Mouse (Mus musculus): ENCODE results near the gene Slc25a33. TPM values are rescaled to one million over a fixed set of nuclear protein-coding genes. Genes with fewer than 3 reads are reported as not detected.

The Slc25a33 gene
- polyA plus RNA-seq, 1 experiment from 2014 or later, result 18.4 TPM

DNA sequence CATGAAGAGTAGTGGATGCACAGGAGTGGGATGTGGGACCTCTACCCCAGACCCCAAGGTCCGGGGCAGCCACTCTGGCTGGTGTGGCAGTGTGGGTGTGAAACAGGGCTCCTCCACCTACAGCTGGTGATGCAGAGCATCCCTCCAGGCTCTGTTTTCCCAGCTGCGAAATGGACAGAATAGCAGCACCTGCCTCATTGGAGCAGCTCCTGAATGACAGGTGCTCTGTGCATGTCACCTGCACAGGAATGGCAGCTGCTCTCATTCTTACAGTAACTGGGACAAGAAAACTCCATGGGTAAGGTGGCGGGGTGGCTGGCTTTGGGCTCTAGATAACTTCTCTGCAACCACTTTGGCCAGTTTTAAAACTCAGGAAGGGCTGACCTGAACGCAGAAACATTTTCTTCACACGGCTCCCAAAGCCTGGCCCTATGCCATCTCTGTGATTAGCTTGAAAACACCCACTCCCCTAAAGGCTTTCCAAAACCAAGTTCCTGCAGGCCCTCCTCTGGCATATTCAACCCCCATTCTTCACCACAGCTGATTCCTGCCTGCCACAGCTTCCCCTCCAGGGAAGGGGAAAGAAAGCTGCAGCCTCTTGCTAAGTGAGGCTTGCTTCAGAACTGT, 38.3 kb downstream of the Slc25a33 start:
- H3K9me3 ChIP-seq (replicated peaks; ENCODE audit: control insufficient read depth, low read length), result no peaks in the 10 kb centered on the region
- no peak overlapping the region for H3K4me3 ChIP-seq (ENCODE audit: low read depth, low read length)
- peaks cover 5% of the 10 kb centered on the region for H3K36me3 ChIP-seq (replicated peaks; ENCODE audit: control insufficient read depth, insufficient read depth, low read depth, low read length)
- no peak overlapping the region for H3K4me2 ChIP-seq (ENCODE audit: low read depth, low read length)
- peaks cover 4% of the 10 kb centered on the region for H3K4me1 ChIP-seq (ENCODE audit: control insufficient read depth, insufficient read depth, low read length)
- DNase-seq (ENCODE audit: low spot score) (no peak), ATAC-seq (replicated peaks; ENCODE audit: insufficient number of reproducible peaks, low FRiP score, low TSS enrichment, low read depth) (no peak)
- WGBS, result 86% methylated on average over 5 of the region's 5 CpGs
- H3K27ac ChIP-seq (replicated peaks; ENCODE audit: low read depth, low read length), result no peak overlapping the region
- no peaks in the 10 kb centered on the region for H3K27me3 ChIP-seq (ENCODE audit: control insufficient read depth, insufficient read depth, low read length)
- H3K9ac ChIP-seq (replicated peaks; ENCODE audit: low read length), result no peak overlapping the region

DNA sequence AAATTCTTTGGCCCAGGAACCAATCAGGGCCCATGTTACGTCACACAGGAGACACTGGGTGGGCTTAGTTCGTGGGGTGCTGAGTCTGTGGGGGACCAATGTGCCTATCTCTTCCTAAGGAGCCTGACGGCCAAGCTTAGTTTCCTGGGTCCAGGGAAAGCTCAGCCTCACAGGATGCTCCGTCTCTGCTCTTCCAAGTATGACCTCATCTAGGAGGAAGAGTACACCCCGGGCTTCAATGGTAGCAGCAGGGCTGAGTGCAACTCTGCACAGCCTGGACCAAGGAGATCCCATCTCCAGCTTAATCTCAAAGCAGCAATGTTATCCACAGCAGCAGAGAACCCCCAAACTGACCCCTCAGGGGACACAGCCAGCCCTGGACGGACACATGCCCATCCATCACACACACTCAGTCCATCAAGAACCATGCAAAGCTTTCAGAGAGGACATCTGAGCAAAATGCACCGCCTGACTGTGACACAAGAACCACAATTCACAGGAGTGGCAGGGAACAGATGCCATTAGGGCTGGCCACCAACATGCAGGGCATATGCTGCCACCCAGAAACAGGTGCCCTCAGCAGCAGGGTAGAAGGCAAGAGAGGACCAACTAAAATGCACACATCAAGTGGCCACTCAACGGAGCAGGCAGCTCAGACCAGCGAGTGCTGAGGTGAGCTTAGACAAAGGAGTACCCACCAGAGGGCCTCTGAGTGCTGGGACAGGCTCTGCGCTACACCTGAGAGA, 39.2 kb downstream of the Slc25a33 start:
- no peaks in the 10 kb centered on the region for H3K27me3 ChIP-seq (ENCODE audit: control insufficient read depth, insufficient read depth, low read length)
- H3K36me3 ChIP-seq (replicated peaks; ENCODE audit: control insufficient read depth, insufficient read depth, low read depth, low read length), result peaks cover 8% of the 10 kb centered on the region
- no peak overlapping the region for H3K4me3 ChIP-seq (ENCODE audit: low read depth, low read length)
- no peak overlapping the region for H3K27ac ChIP-seq (replicated peaks; ENCODE audit: low read depth, low read length)
- DNase-seq (ENCODE audit: low spot score), result no peak
- no peak overlapping the region for H3K9ac ChIP-seq (replicated peaks; ENCODE audit: low read length)
- H3K4me1 ChIP-seq (ENCODE audit: control insufficient read depth, insufficient read depth, low read length), result peaks cover 4% of the 10 kb centered on the region
- H3K4me2 ChIP-seq (ENCODE audit: low read depth, low read length), result no peak overlapping the region
- WGBS, result 82% methylated on average over 10 of the region's 10 CpGs
- no peaks in the 10 kb centered on the region for H3K9me3 ChIP-seq (replicated peaks; ENCODE audit: control insufficient read depth, low read length)
- ATAC-seq (replicated peaks; ENCODE audit: insufficient number of reproducible peaks, low FRiP score, low TSS enrichment, low read depth), result no peak

DNA sequence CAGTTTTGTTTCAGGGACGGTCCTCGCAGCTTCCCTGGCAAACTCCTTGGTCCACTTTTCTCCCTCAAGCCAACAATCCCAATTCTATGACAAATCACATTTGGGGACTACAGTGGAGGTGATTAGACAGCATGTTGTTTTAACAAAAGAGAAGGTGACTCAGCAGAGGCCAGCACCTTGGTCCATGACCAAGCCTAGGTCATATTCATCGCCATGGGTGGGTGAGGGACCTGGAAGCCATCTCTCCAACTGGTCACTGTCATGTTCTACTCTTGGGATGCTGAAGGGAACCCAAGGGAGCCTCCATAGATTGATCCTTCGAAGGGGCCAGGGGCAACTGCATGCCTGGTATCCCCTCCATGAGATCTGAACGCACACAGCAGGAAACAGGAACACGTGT, 39.8 kb downstream of the Slc25a33 start:
- WGBS, result 83% methylated on average over 6 of the region's 6 CpGs
- Histone ChIP-seq H3K4me2 (ENCODE audit: low read depth, low read length) (no peak overlapping the region), H3K4me3 (ENCODE audit: low read depth, low read length) (no peak overlapping the region), H3K36me3 (replicated peaks; ENCODE audit: control insufficient read depth, insufficient read depth, low read depth, low read length) (peaks cover 11% of the 10 kb centered on the region), H3K27ac (replicated peaks; ENCODE audit: low read depth, low read length) (no peak overlapping the region), H3K27me3 (ENCODE audit: control insufficient read depth, insufficient read depth, low read length) (no peaks in the 10 kb centered on the region), H3K9me3 (replicated peaks; ENCODE audit: control insufficient read depth, low read length) (no peaks in the 10 kb centered on the region), H3K9ac (replicated peaks; ENCODE audit: low read length) (no peak overlapping the region), H3K4me1 (ENCODE audit: control insufficient read depth, insufficient read depth, low read length) (peaks cover 4% of the 10 kb centered on the region)
- DNase-seq (ENCODE audit: low spot score) (no peak), ATAC-seq (replicated peaks; ENCODE audit: insufficient number of reproducible peaks, low FRiP score, low TSS enrichment, low read depth) (no peak)

DNA sequence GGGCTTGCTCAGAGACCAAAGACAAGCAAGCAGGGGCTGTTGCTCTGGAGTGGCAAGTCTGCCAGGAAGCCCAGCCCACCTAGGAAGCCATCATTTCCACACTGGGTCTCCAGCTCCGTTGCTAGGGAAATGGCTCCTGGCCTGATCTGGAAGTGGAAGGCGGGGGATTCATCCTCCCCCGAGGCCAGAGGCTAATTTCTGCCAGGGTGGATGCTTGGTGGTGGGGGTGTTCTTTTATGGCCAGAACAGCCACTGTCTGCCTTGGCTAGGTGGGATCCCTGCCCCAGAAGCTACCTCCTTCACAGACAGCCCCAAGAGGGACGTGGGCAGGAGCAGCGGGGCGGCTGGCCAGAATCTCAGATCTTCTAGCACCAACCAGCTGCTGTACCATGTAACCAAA, 40.3 kb downstream of the Slc25a33 start:
- peak overlapping the region; percentile 47 for H3K9ac ChIP-seq (replicated peaks; ENCODE audit: low read length)
- peaks cover 16% of the 10 kb centered on the region for H3K36me3 ChIP-seq (replicated peaks; ENCODE audit: control insufficient read depth, insufficient read depth, low read depth, low read length)
- H3K4me1 ChIP-seq (ENCODE audit: control insufficient read depth, insufficient read depth, low read length), result peaks cover 4% of the 10 kb centered on the region
- H3K27ac ChIP-seq (replicated peaks; ENCODE audit: low read depth, low read length), result no peak overlapping the region
- DNase-seq (ENCODE audit: low spot score), result no peak
- no peaks in the 10 kb centered on the region for H3K9me3 ChIP-seq (replicated peaks; ENCODE audit: control insufficient read depth, low read length)
- ATAC-seq (replicated peaks; ENCODE audit: insufficient number of reproducible peaks, low FRiP score, low TSS enrichment, low read depth), result no peak
- 50% methylated on average over 6 of the region's 6 CpGs for WGBS
- no peaks in the 10 kb centered on the region for H3K27me3 ChIP-seq (ENCODE audit: control insufficient read depth, insufficient read depth, low read length)
- H3K4me3 ChIP-seq (ENCODE audit: low read depth, low read length), result no peak overlapping the region
- no peak overlapping the region for H3K4me2 ChIP-seq (ENCODE audit: low read depth, low read length)

DNA sequence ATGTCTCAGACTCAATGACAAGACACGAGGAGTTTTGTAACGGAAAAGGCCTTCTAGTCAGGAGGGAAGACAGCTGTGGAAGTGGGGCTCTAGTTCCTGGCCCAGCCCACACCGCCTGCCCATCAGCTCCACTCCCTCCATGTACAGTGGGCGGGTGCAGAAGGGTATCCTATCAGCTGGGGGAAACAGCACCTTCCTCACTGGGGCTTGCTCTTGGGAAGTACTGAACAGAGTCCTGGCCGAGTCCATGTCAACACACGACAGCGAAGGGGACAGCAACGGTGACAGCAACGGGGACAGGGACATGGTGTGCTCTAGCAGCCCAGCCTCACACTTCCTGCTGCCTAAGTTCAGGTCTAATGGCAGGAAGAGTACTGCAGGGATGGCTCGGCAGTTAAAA, 41.3 kb downstream of the Slc25a33 start:
- Histone ChIP-seq H3K36me3 (replicated peaks; ENCODE audit: control insufficient read depth, insufficient read depth, low read depth, low read length) (peaks cover 20% of the 10 kb centered on the region), H3K4me2 (ENCODE audit: low read depth, low read length) (no peak overlapping the region), H3K27ac (replicated peaks; ENCODE audit: low read depth, low read length) (no peak overlapping the region), H3K4me3 (ENCODE audit: low read depth, low read length) (no peak overlapping the region), H3K27me3 (ENCODE audit: control insufficient read depth, insufficient read depth, low read length) (no peaks in the 10 kb centered on the region), H3K4me1 (ENCODE audit: control insufficient read depth, insufficient read depth, low read length) (peaks cover 4% of the 10 kb centered on the region), H3K9me3 (replicated peaks; ENCODE audit: control insufficient read depth, low read length) (no peaks in the 10 kb centered on the region), H3K9ac (replicated peaks; ENCODE audit: low read length) (no peak overlapping the region)
- ATAC-seq (replicated peaks; ENCODE audit: insufficient number of reproducible peaks, low FRiP score, low TSS enrichment, low read depth) (no peak), DNase-seq (ENCODE audit: low spot score) (no peak)
- WGBS, result 77% methylated on average over 10 of the region's 10 CpGs

DNA sequence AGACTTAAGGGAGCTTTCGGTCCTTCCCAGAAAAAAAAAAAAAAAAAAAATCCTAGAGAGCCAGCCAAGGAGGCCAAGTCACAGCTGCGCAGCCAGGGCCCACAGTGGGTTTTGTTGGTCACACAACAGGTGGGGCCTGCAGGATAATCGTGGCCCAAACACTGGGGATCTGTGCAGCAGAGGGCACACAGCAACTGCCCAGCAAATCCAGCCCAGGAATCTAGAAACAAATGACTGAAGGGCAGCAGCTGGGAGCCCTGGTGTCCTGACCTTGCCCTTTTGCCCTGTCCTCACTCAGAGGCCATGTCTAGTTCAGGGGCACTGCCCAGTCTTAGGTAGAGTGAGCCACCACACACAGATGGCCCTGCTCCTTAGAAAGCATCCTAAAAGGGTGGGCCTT, 41.8 kb downstream of the Slc25a33 start:
- no peak overlapping the region for H3K4me2 ChIP-seq (ENCODE audit: low read depth, low read length)
- H3K27ac ChIP-seq (replicated peaks; ENCODE audit: low read depth, low read length), result no peak overlapping the region
- no peak overlapping the region for H3K4me3 ChIP-seq (ENCODE audit: low read depth, low read length)
- no peaks in the 10 kb centered on the region for H3K27me3 ChIP-seq (ENCODE audit: control insufficient read depth, insufficient read depth, low read length)
- WGBS, result 78% methylated on average over 3 of the region's 3 CpGs
- H3K9me3 ChIP-seq (replicated peaks; ENCODE audit: control insufficient read depth, low read length), result no peaks in the 10 kb centered on the region
- no peak overlapping the region for H3K9ac ChIP-seq (replicated peaks; ENCODE audit: low read length)
- peaks cover 4% of the 10 kb centered on the region for H3K4me1 ChIP-seq (ENCODE audit: control insufficient read depth, insufficient read depth, low read length)
- no peak for DNase-seq (ENCODE audit: low spot score)
- H3K36me3 ChIP-seq (replicated peaks; ENCODE audit: control insufficient read depth, insufficient read depth, low read depth, low read length), result peaks cover 23% of the 10 kb centered on the region
- no peak for ATAC-seq (replicated peaks; ENCODE audit: insufficient number of reproducible peaks, low FRiP score, low TSS enrichment, low read depth)

DNA sequence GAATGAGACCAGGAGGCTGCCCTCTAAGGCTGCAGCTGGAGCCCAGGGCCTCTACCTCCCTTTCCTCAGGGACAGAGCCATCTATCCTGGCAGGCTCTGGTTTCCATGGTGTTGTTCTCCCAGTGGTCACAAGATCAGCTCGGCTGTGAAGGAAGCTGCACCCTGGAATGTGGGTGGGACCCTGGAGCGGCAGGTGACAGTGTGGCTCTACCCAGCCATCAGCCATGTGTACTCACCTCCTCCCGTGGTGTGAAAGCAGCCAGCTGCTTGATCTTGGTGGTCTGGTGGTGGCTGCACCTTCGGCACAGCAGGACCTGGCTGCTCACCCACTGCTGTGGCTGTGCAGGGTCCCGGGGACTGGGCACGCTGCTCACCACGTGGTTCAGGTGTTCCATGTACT, 43.2 kb downstream of the Slc25a33 start:
- Histone ChIP-seq H3K27me3 (ENCODE audit: control insufficient read depth, insufficient read depth, low read length) (no peaks in the 10 kb centered on the region), H3K4me1 (ENCODE audit: control insufficient read depth, insufficient read depth, low read length) (peaks cover 4% of the 10 kb centered on the region), H3K4me2 (ENCODE audit: low read depth, low read length) (no peak overlapping the region), H3K4me3 (ENCODE audit: low read depth, low read length) (no peak overlapping the region), H3K9ac (replicated peaks; ENCODE audit: low read length) (no peak overlapping the region), H3K27ac (replicated peaks; ENCODE audit: low read depth, low read length) (no peak overlapping the region), H3K36me3 (replicated peaks; ENCODE audit: control insufficient read depth, insufficient read depth, low read depth, low read length) (peaks cover 27% of the 10 kb centered on the region), H3K9me3 (replicated peaks; ENCODE audit: control insufficient read depth, low read length) (no peaks in the 10 kb centered on the region)
- 81% methylated on average over 7 of the region's 7 CpGs for WGBS
- DNase-seq (ENCODE audit: low spot score) (no peak), ATAC-seq (replicated peaks; ENCODE audit: insufficient number of reproducible peaks, low FRiP score, low TSS enrichment, low read depth) (no peak)

DNA sequence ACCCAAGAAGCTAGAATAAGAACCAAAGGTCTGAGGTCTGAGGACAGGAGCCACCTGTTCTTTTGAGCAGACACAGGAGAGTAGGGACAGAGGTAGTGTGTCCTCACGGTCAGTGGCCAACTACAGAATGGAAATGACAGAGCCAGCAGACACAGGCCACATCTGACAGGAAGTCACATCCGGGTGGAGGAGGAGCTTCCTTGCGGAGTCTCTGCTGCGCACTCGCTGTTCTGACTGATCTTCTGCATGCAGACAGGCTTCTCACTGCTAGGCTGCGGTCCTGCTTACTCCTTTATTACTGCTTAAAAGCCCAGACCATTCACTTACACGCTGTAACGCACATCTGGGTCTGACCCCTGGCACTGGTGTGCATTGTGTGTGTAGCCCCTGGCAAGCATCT, 45.3 kb downstream of the Slc25a33 start:
- no peaks in the 10 kb centered on the region for H3K27me3 ChIP-seq (ENCODE audit: control insufficient read depth, insufficient read depth, low read length)
- H3K9ac ChIP-seq (replicated peaks; ENCODE audit: low read length), result no peak overlapping the region
- WGBS, result 74% methylated on average over 8 of the region's 8 CpGs
- H3K4me3 ChIP-seq (ENCODE audit: low read depth, low read length), result no peak overlapping the region
- peaks cover 4% of the 10 kb centered on the region for H3K4me1 ChIP-seq (ENCODE audit: control insufficient read depth, insufficient read depth, low read length)
- no peak overlapping the region for H3K4me2 ChIP-seq (ENCODE audit: low read depth, low read length)
- no peaks in the 10 kb centered on the region for H3K9me3 ChIP-seq (replicated peaks; ENCODE audit: control insufficient read depth, low read length)
- DNase-seq (ENCODE audit: low spot score), result no peak
- no peak for ATAC-seq (replicated peaks; ENCODE audit: insufficient number of reproducible peaks, low FRiP score, low TSS enrichment, low read depth)
- H3K36me3 ChIP-seq (replicated peaks; ENCODE audit: control insufficient read depth, insufficient read depth, low read depth, low read length), result peaks cover 27% of the 10 kb centered on the region
- no peak overlapping the region for H3K27ac ChIP-seq (replicated peaks; ENCODE audit: low read depth, low read length)

Data from embryonic facial prominence, embryonic 11.5 days (tissue).